Mouse (Mus musculus): ENCODE data around the gene Ppia. TPM values are rescaled to one million over a fixed set of nuclear protein-coding genes. Genes with fewer than 3 reads are reported as not detected.
"Not testable (repeated sequence)": the region's sequence is repeated elsewhere in the genome, so short reads cannot be mapped to it uniquely, and the experiment has no call there.

Gene Ppia
- polyA plus RNA-seq, 1 experiment: 172 TPM

DNA sequence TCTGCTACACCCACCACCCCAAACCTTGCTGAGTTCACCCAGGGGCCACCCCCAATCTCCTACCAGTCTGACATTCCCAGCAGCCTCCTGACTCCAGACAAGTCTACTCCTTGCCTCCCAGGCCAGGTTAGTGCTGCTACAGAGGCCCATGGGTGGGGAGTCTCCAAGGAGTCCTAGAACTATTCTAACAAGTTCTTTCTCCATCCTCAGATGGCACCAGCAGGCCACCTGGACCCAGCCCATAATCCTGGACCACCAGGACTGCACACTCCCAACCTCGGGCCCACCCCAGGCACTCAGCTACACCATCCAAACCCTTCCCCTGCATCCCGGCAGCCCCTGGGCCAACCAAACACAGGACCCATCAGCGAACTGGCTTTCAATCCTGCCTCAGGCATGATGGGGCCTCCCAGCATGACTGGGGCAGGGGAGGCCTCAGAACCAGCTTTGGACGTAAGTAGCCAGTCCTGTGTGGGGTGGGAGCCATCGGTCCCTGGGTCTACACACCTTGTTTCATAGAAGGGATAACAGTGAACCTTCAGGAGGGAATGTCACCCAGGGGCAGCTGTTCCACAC, 11.3 kb upstream of the Ppia start:
- H3K27me3 ChIP-seq (replicated peaks): no peaks in the 10 kb centered on the region
- H3K36me3 ChIP-seq (replicated peaks; ENCODE audit: low read length): peaks cover 83% of the 10 kb centered on the region
- no peak for TF ChIP-seq GATA1 (IDR thresholded peaks at IDR 0.05; ENCODE audit: borderline replicate concordance, low read length)

DNA sequence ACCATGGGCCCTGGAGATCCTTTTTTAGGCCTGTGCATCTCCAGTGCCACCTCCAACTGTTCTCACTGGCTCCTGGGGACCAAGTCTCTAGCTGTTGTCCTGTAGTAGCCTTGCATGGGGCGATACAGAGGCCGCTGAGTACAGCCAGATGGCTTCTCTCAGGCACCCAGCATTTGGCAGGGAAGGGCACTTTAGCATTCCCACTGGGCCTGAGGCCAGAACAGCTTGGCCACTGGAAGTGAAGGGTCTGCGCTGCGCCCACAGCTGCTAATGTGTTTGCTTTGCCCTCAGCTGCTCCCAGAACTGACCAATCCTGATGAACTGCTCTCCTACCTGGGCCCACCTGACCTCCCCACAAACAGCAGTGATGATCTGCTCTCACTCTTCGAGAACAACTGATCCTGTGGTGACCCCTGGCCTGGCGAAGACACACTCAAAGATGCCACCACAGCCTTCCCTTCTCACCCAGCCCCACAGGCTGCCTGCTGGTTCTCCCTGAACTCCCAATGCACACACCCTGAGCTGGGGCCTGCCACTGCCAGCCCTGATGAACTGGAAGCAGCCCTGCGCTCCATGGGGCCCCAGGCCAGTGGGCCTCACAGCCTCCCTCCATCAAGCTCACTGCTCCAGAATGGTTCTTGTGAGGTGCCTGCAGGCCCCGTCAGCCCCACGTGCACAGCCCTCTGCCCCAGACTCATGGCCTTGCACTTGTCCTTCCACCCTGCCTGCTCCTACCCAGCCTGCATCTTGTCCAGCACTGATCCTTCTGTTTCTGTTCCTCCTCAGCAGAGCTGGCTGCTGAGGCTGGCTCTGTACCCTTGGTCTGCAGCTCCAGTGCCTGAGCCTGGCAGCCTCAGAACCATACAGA, 10.3 kb upstream of the Ppia start:
- no peaks in the 10 kb centered on the region for H3K27me3 ChIP-seq (replicated peaks)
- peak overlapping the region; percentile 8 for H3K4me3 ChIP-seq (replicated peaks)
- H3K9me3 ChIP-seq: no peaks in the 10 kb centered on the region
- peaks cover 87% of the 10 kb centered on the region for H3K4me1 ChIP-seq
- peaks cover 73% of the 10 kb centered on the region for H3K36me3 ChIP-seq (replicated peaks; ENCODE audit: low read length)
- no peak for TF ChIP-seq FLI1 (IDR thresholded peaks at IDR 0.05; ENCODE audit: low read length)
- TF ChIP-seq GATA1 (IDR thresholded peaks at IDR 0.05; ENCODE audit: borderline replicate concordance, low read length): no peak

More for the DNA sequence above, 11.3 kb upstream of the Ppia start:
- Histone ChIP-seq H3K4me3 (replicated peaks) (no peak overlapping the region), H3K4me1 (peaks cover 83% of the 10 kb centered on the region), H3K9me3 (no peaks in the 10 kb centered on the region)

DNA sequence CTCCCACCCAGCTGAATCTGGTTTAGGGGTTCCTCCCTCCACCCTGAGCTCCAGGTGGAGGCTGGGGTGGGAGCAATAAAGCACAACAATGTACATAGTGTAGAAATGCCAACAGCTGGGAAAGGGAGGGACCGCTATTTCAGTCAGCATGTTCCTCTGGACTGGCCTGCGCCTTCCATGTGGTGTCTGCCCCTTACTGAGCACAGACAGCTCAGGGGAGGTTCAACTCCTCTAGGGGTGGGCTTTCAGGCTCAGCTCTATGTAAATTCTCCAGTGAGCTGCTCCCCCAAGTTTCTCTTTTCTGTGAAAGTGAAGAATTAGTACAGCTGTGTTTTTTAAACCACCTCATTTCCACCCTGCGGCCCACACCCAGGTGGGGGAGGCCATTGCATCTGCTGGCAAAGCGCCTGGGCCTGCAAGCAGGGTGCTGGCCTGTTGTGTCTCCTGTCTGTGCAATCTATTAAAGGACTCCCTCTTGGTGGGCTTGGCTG, 9.6 kb upstream of the Ppia start:
- Histone ChIP-seq H3K27me3 (replicated peaks) (no peaks in the 10 kb centered on the region), H3K9me3 (no peaks in the 10 kb centered on the region), H3K4me1 (peaks cover 89% of the 10 kb centered on the region), H3K36me3 (replicated peaks; ENCODE audit: low read length) (peaks cover 66% of the 10 kb centered on the region), H3K4me3 (replicated peaks) (no peak overlapping the region)
- TF ChIP-seq FLI1 (IDR thresholded peaks at IDR 0.05; ENCODE audit: low read length) (no peak), GATA1 (IDR thresholded peaks at IDR 0.05; ENCODE audit: borderline replicate concordance, low read length) (no peak)

DNA sequence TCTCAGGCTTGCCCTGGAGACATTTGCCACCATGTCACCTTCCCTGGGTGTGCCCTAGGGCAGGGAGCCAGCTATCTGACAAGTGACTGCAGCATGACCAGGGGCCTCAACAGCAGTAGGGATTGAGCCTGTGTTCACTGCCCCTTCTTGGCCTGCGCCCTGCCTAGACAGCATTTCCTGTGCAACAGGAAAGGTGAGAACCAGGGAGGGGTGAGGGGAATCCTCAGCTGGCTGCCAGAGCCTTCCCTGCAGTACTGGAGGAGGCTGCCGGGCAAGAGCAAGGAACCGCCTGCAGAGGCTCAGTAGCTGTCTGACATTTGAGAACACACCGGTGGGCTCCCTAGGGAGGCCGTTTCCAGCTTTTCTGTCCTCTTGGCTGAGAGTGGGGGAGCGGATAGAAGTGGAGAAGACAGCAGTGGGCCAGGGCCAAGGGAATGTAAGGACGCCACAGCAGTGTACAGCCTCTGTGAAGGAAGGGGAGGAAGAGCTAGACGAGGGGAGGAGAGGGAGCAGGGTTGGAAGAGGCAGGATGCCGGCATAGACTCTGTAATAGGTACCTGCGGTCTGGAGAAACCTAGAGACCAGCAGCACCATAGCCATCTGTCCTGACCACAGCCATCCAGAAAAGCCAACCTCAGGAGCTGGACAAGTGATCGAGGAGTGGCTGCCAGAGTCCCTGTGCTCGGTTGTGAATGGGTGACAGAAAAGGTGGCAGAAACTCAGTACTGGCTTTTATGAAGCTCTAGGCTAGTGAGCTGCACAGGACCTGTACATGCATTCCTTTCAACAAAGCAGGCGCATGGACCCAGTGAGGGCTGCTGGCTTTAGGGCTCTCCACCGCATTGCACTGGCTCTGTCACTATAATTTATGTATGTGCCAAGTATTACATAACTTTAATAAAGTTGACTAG, 8.7 kb upstream of the Ppia start:
- Histone ChIP-seq H3K4me3 (replicated peaks) (peak overlapping the region; percentile 71), H3K27me3 (replicated peaks) (no peaks in the 10 kb centered on the region), H3K4me1 (peaks cover 89% of the 10 kb centered on the region), H3K9me3 (no peaks in the 10 kb centered on the region), H3K36me3 (replicated peaks; ENCODE audit: low read length) (peaks cover 57% of the 10 kb centered on the region)
- TF ChIP-seq GATA1 (IDR thresholded peaks at IDR 0.05; ENCODE audit: borderline replicate concordance, low read length) (no peak), FLI1 (IDR thresholded peaks at IDR 0.05; ENCODE audit: low read length) (no peak)

DNA sequence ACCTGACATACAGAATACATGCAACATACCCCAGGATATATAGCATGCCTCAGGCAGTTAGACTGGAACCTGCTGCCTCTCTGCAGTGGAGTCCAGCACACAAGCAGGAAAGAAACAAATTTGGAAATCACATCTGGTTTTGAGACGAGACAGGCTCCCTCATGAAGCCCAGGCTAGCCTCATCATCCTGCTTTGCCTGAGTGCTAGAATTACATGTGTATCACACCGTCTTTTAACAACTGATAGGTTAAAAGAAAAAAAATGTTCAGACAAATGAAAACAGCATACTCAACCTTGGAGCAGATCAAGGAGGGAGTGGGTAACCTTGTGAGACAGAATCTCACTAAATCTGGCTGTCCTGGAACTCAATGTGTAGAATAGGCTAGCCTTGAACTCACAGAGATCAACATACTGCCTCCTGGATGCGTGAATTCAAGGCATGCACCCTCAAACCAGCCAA, 8.1 kb upstream of the Ppia start:
- Histone ChIP-seq H3K36me3 (replicated peaks; ENCODE audit: low read length) (peaks cover 51% of the 10 kb centered on the region), H3K4me1 (peaks cover 89% of the 10 kb centered on the region), H3K9me3 (no peaks in the 10 kb centered on the region), H3K27me3 (replicated peaks) (no peaks in the 10 kb centered on the region), H3K4me3 (replicated peaks) (no peak overlapping the region)
- TF ChIP-seq FLI1 (IDR thresholded peaks at IDR 0.05; ENCODE audit: low read length) (no peak), GATA1 (IDR thresholded peaks at IDR 0.05; ENCODE audit: borderline replicate concordance, low read length) (no peak)

DNA sequence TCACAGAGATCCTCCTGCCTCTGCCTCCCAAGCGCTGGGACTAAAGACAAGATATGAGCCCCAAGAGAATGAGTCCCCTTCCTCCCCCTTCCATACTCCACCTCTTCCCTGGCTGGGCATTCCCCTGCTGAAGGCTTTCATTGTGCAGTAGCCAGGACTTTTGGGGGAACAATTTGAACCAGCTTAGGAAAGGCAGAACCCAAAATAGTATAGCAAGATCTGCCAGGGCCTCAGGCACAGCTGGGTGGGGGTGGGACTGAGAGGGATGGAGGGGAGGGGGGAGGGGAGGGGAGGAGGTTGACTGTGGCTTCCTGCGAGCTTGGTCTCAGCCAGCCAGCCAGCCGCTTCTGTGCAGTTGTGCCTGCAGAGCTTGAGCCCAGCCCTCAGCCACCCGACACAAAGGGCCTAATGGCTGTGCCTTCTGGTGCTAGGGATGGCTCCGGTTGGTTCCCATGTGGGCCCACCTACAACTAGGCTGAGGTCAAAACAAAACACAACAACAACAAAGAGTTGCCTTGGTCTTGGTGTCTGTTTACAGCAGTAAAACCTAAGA, 5.1 kb upstream of the Ppia start:
- no peak for TF ChIP-seq FLI1 (IDR thresholded peaks at IDR 0.05; ENCODE audit: low read length)
- no peak for TF ChIP-seq GATA1 (IDR thresholded peaks at IDR 0.05; ENCODE audit: borderline replicate concordance, low read length)
- Histone ChIP-seq H3K4me3 (replicated peaks) (no peak overlapping the region), H3K9me3 (no peaks in the 10 kb centered on the region), H3K36me3 (replicated peaks; ENCODE audit: low read length) (peaks cover 21% of the 10 kb centered on the region), H3K4me1 (peaks cover 76% of the 10 kb centered on the region), H3K27me3 (replicated peaks) (no peaks in the 10 kb centered on the region)

DNA sequence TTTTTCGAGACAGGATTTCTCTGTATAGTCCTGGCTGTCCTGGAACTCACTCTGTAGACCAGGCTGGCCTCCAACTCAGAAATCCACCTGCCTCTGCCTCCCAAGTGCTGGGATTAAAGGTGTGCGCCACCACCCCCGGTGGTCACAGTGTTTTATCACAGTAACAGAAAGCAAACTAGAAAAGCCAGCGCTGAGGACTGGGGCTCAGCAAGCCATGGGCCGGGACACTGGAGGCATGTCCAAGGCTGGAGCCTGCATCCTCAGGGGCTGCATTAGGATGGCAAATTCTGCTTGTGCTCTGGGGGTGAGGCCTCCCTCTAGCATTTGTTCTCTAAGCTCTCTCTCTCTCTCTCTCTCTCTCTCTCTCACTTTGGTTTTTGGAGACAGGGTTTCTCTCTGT, 4.5 kb upstream of the Ppia start:
- H3K9me3 ChIP-seq; H3K27me3 ChIP-seq (replicated peaks); H3K4me3 ChIP-seq (replicated peaks): not testable (repeated sequence)
- H3K4me1 ChIP-seq: peaks cover 73% of the 10 kb centered on the region
- H3K36me3 ChIP-seq (replicated peaks; ENCODE audit: low read length): peaks cover 15% of the 10 kb centered on the region

DNA sequence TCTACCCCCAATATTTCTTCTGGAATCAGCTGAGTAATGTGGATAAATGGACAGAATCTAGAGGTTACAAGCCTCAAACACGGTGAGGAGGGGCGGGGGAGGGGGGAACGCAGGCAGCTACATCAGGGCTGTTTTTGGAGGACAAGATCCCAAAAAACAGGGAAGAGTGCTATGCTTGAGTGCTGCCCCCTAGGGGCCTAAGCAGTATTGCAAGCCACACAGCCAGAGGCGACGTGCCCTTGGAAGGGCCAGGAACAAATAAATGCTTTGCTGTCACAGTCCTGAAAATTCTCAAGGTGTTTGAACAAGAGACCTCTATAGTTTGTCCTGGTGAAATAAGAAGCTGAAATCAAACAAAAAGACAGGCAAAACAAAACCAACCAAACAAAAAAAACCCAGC, 3.6 kb upstream of the Ppia start:
- no peaks in the 10 kb centered on the region for H3K9me3 ChIP-seq
- H3K4me1 ChIP-seq: peaks cover 64% of the 10 kb centered on the region
- TF ChIP-seq GATA1 (IDR thresholded peaks at IDR 0.05; ENCODE audit: borderline replicate concordance, low read length) (no peak), FLI1 (IDR thresholded peaks at IDR 0.05; ENCODE audit: low read length) (no peak)
- peaks cover 6% of the 10 kb centered on the region for H3K36me3 ChIP-seq (replicated peaks; ENCODE audit: low read length)
- H3K4me3 ChIP-seq (replicated peaks): no peak overlapping the region
- H3K27me3 ChIP-seq (replicated peaks): no peaks in the 10 kb centered on the region

DNA sequence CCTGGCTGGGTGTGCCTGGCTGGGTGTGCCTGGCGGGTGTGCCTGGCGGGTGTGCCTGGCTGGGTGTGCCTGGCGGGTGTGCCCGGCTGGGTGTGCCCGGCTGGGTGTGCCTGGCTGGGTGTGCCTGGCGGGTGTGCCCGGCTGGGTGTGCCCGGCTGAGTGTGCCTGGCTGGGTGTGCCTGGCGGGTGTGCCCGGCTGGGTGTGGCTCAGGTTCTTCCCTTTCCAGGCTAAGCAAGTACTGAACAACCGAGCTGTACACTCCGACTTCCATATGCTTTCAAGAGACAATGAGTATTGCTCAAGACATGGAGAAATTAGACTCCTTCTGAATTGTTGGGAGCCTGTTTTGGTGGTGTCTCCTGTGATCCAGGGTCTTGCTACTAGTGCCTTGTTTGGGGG, 2.0 kb upstream of the Ppia start:
- H3K9me3 ChIP-seq: no peaks in the 10 kb centered on the region
- H3K4me1 ChIP-seq: peaks cover 58% of the 10 kb centered on the region
- no peak for TF ChIP-seq FLI1 (IDR thresholded peaks at IDR 0.05; ENCODE audit: low read length)
- no peak for TF ChIP-seq GATA1 (IDR thresholded peaks at IDR 0.05; ENCODE audit: borderline replicate concordance, low read length)
- no peaks in the 10 kb centered on the region for H3K27me3 ChIP-seq (replicated peaks)
- no peak overlapping the region for H3K4me3 ChIP-seq (replicated peaks)
- H3K36me3 ChIP-seq (replicated peaks; ENCODE audit: low read length): peaks cover 10% of the 10 kb centered on the region
